Mouse (Mus musculus): ENCODE measurements around the gene Pitpnm2.

The Pitpnm2 gene

DNA sequence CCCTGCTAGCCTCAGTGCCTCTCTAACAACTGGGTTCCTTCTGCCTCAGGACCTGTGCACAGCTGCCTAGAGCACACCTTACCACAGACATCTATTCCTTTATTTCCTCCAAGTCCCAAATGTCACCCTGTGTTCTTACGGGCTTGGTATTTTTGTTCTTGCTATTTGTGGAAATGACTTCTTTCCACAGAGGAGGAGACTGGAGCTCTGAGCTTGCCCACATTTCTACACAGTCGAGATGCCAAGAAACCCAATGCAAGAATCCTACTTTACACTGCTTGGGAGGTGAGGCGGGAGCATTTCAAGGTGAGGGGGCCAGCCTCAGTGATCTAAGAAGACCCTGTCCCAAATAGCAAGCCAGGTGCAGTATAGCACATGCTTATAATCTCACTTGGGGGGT lies 164.0 kb downstream of the Pitpnm2 start:
- no peak for DNase-seq

DNA sequence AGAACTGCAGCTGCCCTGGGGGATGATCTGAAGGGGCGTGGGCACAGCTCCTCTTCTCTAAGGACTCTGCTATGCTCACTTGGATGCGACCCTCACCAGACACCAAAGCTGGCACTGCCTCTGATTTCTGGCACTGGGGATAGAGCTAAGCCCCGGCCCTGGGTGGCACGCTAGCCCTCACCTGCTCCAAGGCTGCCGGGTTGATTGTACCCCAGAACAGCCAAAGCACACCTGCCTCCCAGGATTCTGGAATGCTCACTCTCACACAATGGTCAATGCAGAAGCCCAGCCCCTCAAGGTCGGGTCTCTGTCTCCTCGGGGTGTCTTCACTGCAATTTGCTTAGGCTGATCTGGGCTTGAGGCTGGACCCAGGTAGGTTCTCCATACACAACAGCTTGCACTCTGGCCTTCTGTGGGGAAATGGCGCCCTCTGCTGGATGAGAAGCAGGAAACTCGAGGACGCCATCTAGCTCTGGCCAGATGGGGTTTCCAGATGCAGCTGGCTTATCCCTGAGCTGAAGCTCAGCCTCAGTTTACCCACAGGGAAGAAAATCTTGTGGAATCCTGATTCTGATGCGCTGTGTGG lies 164.9 kb downstream of the Pitpnm2 start:
- peak; percentile 92 to 93 for DNase-seq

DNA sequence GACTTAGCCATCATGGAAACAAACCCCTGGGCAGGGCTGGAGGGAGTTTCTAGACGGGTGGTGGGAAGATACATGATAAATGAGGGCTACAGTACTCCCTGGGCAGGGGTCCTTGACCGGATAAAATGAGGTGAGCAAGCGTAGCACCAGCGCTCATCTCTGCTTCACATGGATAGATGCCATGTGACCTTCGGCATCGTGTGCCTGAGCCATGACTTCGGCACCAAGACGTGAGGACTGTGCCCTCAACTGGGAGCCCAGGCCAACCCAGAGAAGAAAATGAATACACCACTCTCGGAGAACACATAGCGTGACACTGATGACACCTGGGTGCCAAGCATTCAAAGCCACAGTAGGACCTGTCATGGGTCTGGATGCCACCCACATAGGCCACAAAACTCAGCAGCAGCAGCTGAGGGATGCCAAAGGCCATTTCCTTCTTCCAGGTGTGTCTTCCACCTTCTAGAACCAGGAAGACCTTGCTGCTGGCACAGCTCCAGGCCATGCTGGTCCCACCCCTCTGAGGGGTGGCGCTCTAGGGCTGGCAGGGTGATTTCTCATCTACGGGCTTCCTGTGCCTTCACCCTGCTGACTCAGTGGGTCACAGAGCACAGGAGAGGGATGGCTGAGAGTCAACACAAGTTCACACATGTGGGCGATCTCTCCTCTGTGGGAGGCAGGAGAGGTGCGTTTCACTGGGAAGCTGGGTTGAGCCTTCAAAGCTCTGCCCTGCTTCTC lies 165.5 kb downstream of the Pitpnm2 start:
- no peak for DNase-seq

DNA sequence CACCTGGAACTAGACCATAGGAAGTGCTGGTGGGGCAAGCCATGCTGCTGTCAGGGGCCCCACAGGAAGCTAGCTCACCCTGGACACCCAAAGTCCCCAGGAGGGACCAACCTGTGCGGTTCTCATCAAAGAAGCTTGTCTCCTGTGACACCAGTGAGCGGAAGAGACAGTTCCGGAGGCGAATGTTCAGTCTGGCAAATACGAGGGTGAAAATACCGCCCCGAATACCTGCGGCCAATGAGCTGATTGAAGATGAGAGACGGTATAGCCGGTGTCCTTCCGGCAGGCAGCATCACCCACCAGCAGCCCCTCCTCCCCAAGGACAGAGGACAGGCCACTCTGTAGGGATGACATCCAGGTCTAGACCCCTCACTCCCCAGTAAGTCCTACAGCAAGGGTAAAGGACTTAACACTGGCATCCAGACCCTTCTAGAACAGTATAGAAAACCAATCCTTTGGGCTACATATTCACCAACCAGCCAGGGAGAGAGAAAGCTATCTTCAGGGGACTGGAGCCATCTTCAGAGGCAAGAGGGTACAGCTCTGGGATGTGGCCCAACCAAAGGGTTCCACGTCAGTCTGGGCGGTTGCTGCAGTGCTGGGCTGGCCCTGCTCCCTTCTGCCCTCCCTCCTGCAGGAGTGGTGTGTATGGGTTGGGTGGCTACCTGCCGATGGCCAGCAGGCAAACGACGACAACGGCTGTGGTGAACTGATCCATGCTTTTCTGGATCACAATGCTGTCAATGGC lies 166.4 kb downstream of the Pitpnm2 start:
- DNase-seq: no peak

DNA sequence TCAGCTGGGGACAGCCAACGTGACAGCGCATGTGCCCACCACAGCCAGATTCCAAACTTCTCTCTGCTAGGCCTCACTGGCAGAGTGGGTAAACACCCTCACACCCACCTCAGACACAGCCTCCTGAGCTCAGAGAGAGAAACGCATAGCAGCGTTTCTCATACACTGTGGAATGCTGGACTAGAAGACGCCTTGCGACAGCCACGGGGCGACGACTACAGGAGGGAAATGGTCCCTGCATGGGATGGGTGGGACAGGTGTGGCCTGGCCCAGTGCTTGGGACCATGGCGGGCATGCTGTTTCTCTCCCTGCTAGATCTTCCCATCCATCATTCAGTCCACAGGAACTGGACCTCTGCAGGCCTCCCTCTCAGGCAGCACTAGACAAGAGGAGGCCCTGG lies 167.1 kb downstream of the Pitpnm2 start:
- no peak for DNase-seq

DNA sequence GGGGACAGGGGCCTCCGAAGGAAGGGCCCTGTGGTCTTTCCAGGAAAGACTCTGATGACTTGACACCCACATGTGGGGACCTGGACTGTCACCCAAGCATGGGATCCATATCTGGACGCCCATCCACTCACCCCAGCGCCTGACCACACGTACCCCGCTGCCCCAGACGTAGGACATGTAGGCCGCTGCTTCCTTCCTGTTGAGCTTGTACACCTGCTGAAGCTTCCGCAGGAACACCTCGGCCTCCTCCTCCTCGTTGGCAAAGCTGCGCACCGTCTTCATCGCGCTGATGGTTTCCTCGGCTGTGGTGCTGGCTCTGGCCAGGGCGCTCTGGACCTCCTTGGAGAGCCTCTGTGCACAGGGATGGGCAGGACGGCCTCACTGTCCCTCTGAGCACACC lies 169.7 kb downstream of the Pitpnm2 start:
- no peak for DNase-seq

DNA sequence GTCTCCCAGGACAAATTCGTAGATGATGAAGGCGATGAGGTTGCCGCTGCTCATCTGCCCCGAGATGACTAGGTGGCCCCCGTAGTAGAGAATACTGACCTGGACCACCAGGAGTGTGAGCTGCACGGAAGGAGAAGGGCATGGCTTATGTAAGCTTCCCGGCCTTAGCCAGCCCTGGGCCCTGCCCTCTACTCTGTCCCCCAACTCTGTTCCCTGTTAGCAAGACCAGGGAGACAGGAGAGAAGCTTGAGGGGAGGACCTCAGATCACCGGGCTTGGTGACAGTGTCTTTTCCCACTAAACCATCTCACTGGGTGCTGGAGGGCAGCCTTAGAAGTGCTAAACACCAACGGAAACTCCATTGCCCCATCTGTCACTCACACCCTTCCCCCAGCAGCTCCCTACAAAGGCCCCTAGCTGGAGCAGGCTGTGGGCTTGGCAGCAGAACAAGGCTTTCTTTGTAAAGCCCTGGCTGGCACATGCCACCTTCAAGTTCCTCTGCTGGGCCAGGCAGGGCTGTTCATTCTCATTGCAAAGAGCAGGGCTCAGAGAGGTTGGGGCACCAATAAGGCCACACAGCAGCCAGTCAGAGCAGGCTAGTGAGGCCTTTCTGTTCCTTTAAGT lies 170.7 kb downstream of the Pitpnm2 start:
- no peak for DNase-seq

DNA sequence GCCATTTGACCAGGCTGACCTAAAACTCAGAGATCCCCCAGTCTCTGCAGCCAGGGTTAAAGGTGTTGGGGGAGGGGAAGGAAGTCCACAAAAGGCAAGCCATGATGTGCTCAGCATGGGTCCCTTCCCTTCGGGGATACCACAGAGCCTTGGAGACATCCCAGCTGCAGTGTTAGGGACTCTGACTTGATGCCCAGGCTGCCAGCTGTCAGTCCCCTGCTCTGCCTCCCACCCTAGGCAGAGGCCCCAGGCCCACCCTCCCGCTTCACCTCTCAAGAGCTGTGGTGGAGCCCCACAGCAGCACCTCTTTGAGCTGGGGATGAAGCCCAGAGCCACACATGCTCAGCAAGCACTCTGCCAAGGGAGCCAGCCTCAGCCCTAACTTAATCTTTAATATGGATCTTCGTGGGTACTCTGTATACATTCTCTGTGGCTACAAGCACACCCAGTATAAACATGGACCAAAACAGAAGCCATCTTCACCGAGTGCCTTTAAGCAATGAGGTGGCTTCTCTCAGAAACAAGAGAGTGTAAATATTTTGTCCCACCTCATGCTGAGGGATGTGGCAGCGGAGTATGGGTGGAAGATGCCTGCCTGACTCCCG lies 171.6 kb downstream of the Pitpnm2 start:
- no peak for DNase-seq

DNA sequence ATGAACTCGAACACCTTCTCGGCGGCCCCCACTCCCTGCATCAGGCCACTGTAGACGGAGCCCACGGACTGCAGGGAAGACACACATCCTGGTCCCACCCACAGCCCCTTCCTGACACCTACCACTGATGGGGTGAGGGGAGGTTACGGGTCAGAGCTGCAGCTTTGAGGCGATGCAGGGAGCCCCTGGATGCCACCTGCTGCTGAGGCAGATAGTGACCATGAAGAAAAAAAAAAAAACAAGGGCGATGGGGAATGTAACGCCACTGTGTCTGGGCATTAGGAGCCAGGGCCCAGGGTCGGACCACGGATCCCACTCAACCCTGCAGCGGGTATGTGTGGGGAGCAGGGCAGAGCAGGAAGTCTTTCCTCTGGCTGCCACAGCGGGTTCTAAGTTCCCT lies 172.3 kb downstream of the Pitpnm2 start:
- no peak for DNase-seq

DNA sequence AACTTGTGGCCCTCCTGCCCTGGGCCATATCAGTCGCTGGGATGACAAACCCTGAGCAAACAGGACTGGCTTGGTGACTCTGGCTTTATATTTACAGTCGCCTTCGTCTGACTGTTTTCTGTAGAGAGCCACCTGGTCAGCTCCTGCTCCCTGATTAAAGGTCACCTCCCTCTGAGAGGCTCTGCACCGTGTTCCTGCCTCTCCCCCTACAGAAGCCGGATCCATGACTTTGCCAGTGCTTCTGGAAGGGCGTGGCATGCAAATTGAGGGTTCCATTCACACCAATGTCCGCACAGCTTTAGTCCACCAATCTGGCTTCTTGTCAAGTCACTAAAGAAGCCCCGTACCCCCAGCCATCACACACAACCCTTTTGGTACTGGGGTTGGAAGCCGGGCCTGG lies 173.0 kb downstream of the Pitpnm2 start:
- no peak for DNase-seq

DNA sequence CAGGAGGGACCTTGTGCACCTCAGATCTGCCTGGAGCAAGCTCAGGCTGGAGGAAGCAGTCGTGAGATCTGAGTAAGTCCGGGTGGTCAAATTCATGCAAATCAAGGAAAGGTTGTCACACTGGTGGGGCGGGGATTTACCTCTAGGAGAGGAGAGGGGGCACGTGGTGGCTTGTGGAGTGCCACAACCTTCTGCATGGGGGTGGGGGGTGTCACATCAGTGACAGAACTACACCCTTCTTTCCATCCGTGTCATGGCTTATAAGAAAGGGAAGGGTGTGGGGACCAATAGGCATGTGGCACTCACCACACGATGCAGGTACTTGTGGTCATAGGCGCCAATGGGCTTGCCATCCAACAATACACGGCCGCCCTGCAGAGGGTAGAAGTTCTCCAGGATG lies 173.8 kb downstream of the Pitpnm2 start:
- peak in 1 of 2 experiments; percentile 16 for DNase-seq

DNA sequence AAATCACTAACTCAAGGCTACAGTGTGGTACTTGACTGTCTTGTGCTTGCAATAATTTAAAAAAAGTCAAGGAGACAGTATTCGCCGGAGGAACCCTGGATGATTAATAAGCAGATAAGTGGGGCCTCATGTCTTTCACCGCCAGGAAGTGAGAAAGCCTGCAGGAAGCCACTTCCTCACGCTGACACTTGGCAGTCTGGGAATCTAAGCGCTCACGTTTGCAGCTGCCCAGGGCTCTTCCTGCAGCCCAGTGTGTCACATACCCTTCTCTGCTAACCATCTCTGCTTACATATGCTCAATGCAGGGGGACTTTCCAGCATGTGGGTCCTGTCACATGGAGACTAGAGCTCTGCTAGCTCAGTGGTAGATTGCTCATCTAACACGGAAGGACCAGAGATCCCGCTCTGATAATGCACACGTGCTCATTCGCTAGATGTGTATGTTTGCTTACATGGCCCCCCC lies 174.7 kb downstream of the Pitpnm2 start:
- peak; percentile 20 to 38 for DNase-seq

DNA sequence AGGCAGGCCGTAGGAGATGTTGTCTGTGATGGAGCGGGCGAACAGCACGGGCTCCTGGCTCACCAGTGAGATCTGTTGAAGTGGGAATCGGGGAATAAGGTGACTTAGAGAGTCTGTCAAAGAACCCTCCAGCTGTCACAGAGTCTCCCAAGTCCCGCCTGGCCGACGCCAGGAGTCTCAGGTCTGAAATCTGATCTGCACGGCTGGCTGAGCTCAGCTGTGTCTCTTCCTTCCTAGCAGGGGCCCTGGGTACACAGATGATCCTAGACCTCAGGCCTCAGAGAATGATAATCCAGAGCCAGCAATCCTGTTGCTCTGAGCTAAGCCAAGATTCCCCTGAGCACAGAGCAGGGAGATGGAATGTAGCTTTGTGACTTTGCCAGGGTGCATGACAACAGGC lies 175.9 kb downstream of the Pitpnm2 start:
- DNase-seq: no peak

DNA sequence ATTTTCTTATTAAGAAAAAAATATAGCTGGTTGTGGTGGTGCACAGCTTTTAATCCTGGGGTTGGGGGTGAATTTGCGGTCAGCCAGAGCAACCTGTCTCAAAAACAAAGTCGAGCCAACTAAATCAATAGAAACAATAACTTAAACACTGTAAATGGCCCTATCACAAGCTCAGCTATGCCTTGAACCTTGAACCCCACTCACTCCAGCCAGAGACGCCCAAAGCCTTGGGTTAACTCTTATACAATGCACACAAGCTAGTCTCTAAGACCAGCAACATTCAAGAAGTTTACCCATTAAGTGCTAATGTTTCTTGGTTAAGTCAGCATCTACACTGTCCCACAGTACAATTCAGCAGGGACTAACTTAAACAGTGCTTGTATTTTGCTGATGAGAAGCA lies 179.9 kb downstream of the Pitpnm2 start:
- no peak for DNase-seq

Data from B cell, adult 2 months (primary cell).